Mouse (Mus musculus) cortical plate, adult 2 months (tissue): Measurements from ENCODE around the gene Mrpl24.
A peak's percentile ranks its signal among the peaks of the same experiment; 100 is the strongest.

Experiments used
- CTCF ChIP-seq: fragments of 200-500 bp; IDR thresholded peaks from 2 replicates; pipeline ENCODE4 v1.5.1; 2011; ENCODE audit warnings: mild to moderate bottlenecking, control low read depth, low read length; ENCODE audit not compliant: insufficient read depth; ENCODE audit errors: extremely low read depth
- POLR2A ChIP-seq: fragments of 200-500 bp; IDR thresholded peaks from 2 replicates; pipeline ENCODE4 v1.6.1; 2011; ENCODE audit warnings: mild to moderate bottlenecking, low read length, control low read depth; ENCODE audit not compliant: insufficient read depth; ENCODE audit errors: extremely low read depth

GRCm38 (mm10) chr3:87906981-87907857 is 12.1 kb upstream of the Mrpl24 start:
- TF ChIP-seq CTCF = no peak
- TF ChIP-seq POLR2A = peak; percentile 51; the same call in 1 of the 2 replicates
